Mouse (Mus musculus): ENCODE measurements around the gene Diaph3.
A peak's percentile ranks its signal among the peaks of the same experiment; 100 is the strongest.
"Not testable (repeated sequence)": the region's sequence is repeated elsewhere in the genome, so short reads cannot be mapped to it uniquely, and the experiment has no call there.

The Diaph3 gene

GRCm38 (mm10) chr14:87140963-87141486, at the start of gene Diaph3:
Gene Diaph3 (minus strand): TSS chr14:87141235.
- peak; percentile 99 for DNase-seq

GRCm38 (mm10) chr14:87190685-87191084, 49.6 kb upstream of the Diaph3 start:
- no peak for DNase-seq

GRCm38 (mm10) chr14:87171577-87171976, 30.5 kb upstream of the Diaph3 start:
- no peak for DNase-seq

- DNase-seq, result no peak
Measured at GRCm38 (mm10) chr14:87169151-87169550, 28.1 kb upstream of the Diaph3 start.

GRCm38 (mm10) chr14:87155621-87156238, 14.7 kb upstream of the Diaph3 start:
- no peak for DNase-seq

- DNase-seq, result no peak
Measured at GRCm38 (mm10) chr14:87149684-87150083, 8.6 kb upstream of the Diaph3 start.

- DNase-seq, result no peak
Measured at GRCm38 (mm10) chr14:87146704-87147103, 5.7 kb upstream of the Diaph3 start.

- no peak for DNase-seq
Measured at GRCm38 (mm10) chr14:87145351-87145750, 4.3 kb upstream of the Diaph3 start.

- DNase-seq, result peak in 1 of 2 experiments; percentile 9
Measured at GRCm38 (mm10) chr14:87141777-87142176, 742 bp upstream of the Diaph3 start.

GRCm38 (mm10) chr14:87140327-87140962, 590 bp downstream of the Diaph3 start:
- DNase-seq, result no peak

- DNase-seq, result no peak
Measured at GRCm38 (mm10) chr14:87126076-87126639, 14.9 kb downstream of the Diaph3 start.

GRCm38 (mm10) chr14:87125492-87125891, 15.5 kb downstream of the Diaph3 start:
- no peak for DNase-seq

- DNase-seq, result no peak
Measured at GRCm38 (mm10) chr14:87123091-87123490, 17.9 kb downstream of the Diaph3 start.

- no peak for DNase-seq
Measured at GRCm38 (mm10) chr14:87121868-87122267, 19.2 kb downstream of the Diaph3 start.

GRCm38 (mm10) chr14:87110634-87111033, 30.4 kb downstream of the Diaph3 start:
- DNase-seq, result no peak

GRCm38 (mm10) chr14:87099380-87100088, 41.5 kb downstream of the Diaph3 start:
- no peak for DNase-seq

- DNase-seq, result no peak
Measured at GRCm38 (mm10) chr14:87098093-87098492, 42.9 kb downstream of the Diaph3 start.

- no peak for DNase-seq
Measured at GRCm38 (mm10) chr14:87091522-87091921, 49.5 kb downstream of the Diaph3 start.

GRCm38 (mm10) chr14:87091108-87091507, 49.9 kb downstream of the Diaph3 start:
- DNase-seq, result no peak

- no peak for DNase-seq
Measured at GRCm38 (mm10) chr14:87088928-87089327, 52.1 kb downstream of the Diaph3 start.

GRCm38 (mm10) chr14:87088456-87088855, 52.6 kb downstream of the Diaph3 start:
- no peak for DNase-seq

GRCm38 (mm10) chr14:87087996-87088395, 53.0 kb downstream of the Diaph3 start:
- no peak for DNase-seq

GRCm38 (mm10) chr14:87084906-87085305, 56.1 kb downstream of the Diaph3 start:
- DNase-seq, result not testable (repeated sequence)

All from kidney, postnatal 4 days (tissue).